Mouse (Mus musculus) telencephalon, adult 2 months (tissue): Measurements from ENCODE around the gene Zfp451.

ENCODE experiments used
- DNase-seq: peaks from one replicate; pipeline ENCODE4 v3.0.0-alpha.2; 2011; ENCODE audit warnings: low read depth, low spot score

Gene Zfp451

GRCm38 (mm10) chr1:33717636-33718035 lies 96.8 kb downstream of the Zfp451 start:
- no peak for DNase-seq

GRCm38 (mm10) chr1:33714796-33715195 lies 99.6 kb downstream of the Zfp451 start:
- no peak for DNase-seq

- DNase-seq, result no peak
Observed at GRCm38 (mm10) chr1:33712026-33712425, 102.4 kb downstream of the Zfp451 start.
